Mouse (Mus musculus) stomach, embryonic 14.5 days (tissue): ENCODE results near the gene Cenpc1. TPM values are rescaled to one million over a fixed set of nuclear protein-coding genes. Genes with fewer than 3 reads are reported as not detected.

ENCODE experiments used
- ATAC-seq: fragments of 200-750 bp; cut with Nextera tagmentation; 2 replicates; pipeline ENCODE4 v1.8.0; 2017; ENCODE audit warnings: low read depth, moderate TSS enrichment; ENCODE audit not compliant: insufficient number of reproducible peaks, insufficient read depth, low FRiP score
- H3K27ac ChIP-seq: fragments of 300-500 bp; sonication (generic); 2 replicates; pipeline ENCODE4 v1.5.1; 2014; ENCODE audit warnings: mild to moderate bottlenecking, low read length, moderate library complexity, mixed read lengths
- H3K27me3 ChIP-seq: fragments of 300-500 bp; sonication (generic); 2 replicates; pipeline ENCODE4 v1.6.1; 2014; ENCODE audit warnings: low read length, control low read depth, mixed read lengths; ENCODE audit not compliant: control insufficient read depth, insufficient read depth
- H3K36me3 ChIP-seq: fragments of 300-500 bp; sonication (generic); 2 replicates; pipeline ENCODE4 v1.6.1; 2014; ENCODE audit warnings: mild to moderate bottlenecking, control low read depth, low read length, moderate library complexity, mixed read lengths; ENCODE audit not compliant: control insufficient read depth, insufficient read depth
- H3K4me1 ChIP-seq: fragments of 300-500 bp; sonication (generic); 2 replicates; pipeline ENCODE4 v1.6.1; 2014; ENCODE audit warnings: low read length, control low read depth, mixed read lengths; ENCODE audit not compliant: control insufficient read depth, insufficient read depth
- H3K4me2 ChIP-seq: fragments of 300-500 bp; sonication (generic); replicated peaks from 2 replicates; pipeline ENCODE4 v1.6.1; 2014; ENCODE audit warnings: low read depth, low read length, control low read depth
- H3K4me3 ChIP-seq: fragments of 300-500 bp; sonication (generic); 2 replicates; pipeline ENCODE4 v1.5.1; 2014; ENCODE audit warnings: low read depth, low read length, control low read depth
- H3K9ac ChIP-seq: fragments of 300-500 bp; sonication (generic); replicated peaks from 2 replicates; pipeline ENCODE4 v1.6.1; 2014; ENCODE audit warnings: low read depth, mild to moderate bottlenecking, control low read depth, low read length, moderate library complexity, mixed read lengths
- H3K9me3 ChIP-seq: fragments of 300-500 bp; sonication (generic); 2 replicates; pipeline ENCODE4 v1.6.1; 2016; ENCODE audit warnings: low read depth, low read length, control low read depth; ENCODE audit not compliant: control insufficient read depth
- WGBS: fragments of 180-500 bp; shearing (Covaris S2); extraction: QIAGEN DNeasy Blood & Tissue Kit; methylation state at CpG from one replicate; pipeline ENCODE4 v1.1.7; 2014; 5-methylcytosine and 5-hydroxymethylcytosine counted together
- polyA plus RNA-seq: library from polyadenylated mRNA; unstranded; fragments of >200 nt; fragmentation: Nextera tagmentation; extraction: Ambion mirVana; gene quantifications from 2 replicates; pipeline ENCODE4 v1.2.1, GENCODE M21; 2014

Gene Cenpc1
- polyA plus RNA-seq, 1 experiment from 2014 or later: 41.4 TPM

DNA sequence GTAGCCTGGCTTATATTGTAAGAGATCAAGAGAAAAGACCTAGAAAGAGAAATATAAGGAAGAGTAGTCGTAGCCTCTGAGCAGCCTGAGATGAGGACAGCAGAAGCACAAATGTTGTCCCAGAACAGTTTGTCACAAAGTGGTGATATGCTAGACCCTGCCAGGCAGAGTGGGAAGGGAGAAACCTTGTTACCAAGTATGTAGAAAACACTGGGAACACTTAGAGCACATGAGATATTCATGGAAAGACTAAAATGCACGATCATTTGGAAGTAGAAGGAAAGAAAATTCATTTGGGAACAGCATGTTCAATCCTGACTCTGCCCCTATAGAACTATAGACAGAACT lies 77.9 kb downstream of the Cenpc1 start:
- Histone ChIP-seq H3K4me3 (no peak overlapping the region), H3K36me3 (no peaks in the 10 kb centered on the region), H3K4me2 (no peak overlapping the region), H3K27me3 (no peaks in the 10 kb centered on the region), H3K27ac (no peak overlapping the region), H3K4me1 (no peaks in the 10 kb centered on the region), H3K9ac (no peak overlapping the region), H3K9me3 (no peaks in the 10 kb centered on the region)
- 79% methylated on average over 2 of the region's 2 CpGs for WGBS
- ATAC-seq: no peak

DNA sequence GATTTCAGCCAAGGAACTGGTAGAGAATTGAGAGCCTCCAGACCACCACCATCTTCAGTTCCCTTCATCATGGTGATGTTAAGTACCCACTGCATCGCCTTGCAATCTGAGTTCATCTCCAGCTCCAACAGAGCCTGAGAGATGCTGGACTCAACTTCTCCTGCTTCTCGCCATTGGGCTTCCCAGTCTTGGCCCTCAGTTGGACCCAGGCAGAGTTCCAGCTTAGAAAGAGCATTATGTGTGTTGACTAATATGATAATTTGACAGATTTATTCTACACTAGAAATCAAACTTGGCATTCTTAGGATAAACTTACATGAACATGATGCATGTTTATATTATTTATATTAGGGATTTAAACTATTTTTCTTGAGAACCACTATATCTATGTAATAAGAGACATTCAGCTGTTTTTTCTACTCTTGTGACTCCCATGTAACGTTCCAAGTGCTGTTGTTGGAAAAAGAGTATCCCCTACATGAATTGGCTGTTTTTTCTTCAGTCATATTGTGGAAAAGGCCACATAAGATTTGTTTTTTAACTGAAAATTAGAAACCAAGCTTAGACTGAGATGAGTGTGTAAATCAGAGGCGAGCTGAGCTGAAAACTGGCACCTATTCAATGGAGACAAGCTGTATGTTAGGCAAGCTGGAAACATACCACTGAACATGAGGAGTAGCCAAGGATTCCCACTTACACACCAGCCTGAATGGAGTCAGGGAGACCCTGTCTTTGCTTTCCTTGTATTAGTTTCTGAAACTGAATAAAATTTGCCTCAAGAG lies 78.5 kb downstream of the Cenpc1 start:
- Histone ChIP-seq H3K4me3 (no peak overlapping the region), H3K9me3 (no peaks in the 10 kb centered on the region), H3K9ac (no peak overlapping the region), H3K27ac (no peak overlapping the region), H3K36me3 (no peaks in the 10 kb centered on the region), H3K27me3 (no peaks in the 10 kb centered on the region), H3K4me2 (no peak overlapping the region), H3K4me1 (no peaks in the 10 kb centered on the region)
- no peak for ATAC-seq
- 63% methylated on average over 4 of the region's 4 CpGs for WGBS

DNA sequence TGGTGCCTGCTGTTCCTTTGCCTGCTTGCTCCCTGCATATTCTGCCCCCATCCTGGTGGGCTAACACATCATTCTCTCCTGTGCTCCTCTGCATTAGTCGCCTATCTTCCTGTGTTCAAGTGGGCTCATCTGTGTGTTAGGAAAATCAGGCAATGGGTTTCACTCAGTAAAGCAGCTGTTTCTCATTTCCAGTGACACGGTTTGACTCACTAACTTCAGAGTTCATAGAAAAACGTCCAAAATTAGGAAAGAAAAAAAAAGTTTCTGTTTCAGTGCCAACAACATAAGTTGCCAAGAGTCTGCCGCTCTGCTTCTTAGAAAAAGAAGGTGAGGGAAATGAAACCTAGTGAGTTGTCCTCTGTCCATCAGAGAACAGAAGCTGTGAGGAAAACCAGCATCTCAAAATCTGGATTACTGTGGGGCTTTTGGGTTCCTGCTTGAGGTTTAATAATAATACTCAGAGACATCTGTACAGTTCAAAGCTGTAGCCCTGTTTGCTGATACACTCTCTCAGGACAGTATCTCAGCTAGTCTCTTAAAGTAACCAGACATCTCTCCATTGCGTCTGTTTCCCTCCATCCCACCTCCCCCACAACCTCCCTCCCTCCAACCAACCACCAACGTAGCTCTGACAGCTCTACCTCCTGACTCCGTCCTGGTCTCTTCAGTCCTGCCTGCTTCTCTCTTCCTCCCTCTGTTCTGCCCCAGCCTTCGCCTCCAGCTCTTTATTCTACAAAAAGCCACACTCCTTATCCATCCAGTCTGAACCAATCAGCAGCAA lies 87.5 kb downstream of the Cenpc1 start:
- Histone ChIP-seq H3K27ac (no peak overlapping the region; the same call in 1 of the 2 replicates), H3K9ac (no peak overlapping the region), H3K4me2 (no peak overlapping the region), H3K36me3 (no peaks in the 10 kb centered on the region), H3K4me3 (no peak overlapping the region), H3K9me3 (no peaks in the 10 kb centered on the region), H3K4me1 (no peaks in the 10 kb centered on the region), H3K27me3 (no peaks in the 10 kb centered on the region)
- no peak; the same call in 1 of the 2 replicates for ATAC-seq
- WGBS: 37% methylated on average over 8 of the region's 8 CpGs

DNA sequence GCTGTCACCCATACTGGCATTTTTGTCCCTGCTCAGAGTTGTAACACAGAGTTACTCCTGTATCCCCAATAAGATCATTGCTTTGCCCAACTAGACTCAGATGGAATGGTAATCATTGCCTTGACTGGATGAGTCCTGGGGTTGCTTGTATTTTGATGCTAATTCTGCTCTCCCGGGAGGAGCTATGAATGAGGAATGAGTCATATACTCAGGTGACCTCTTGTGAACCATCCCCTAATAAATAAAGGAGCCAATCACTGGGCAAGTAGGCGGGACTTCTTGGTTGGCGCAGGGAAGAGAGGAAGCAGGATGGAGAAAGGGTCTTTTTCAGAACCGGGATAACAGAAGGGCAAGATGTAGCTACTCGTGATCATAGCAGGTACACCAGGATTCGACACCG lies 102.6 kb downstream of the Cenpc1 start:
- ATAC-seq: no peak
- no peak overlapping the region for H3K27ac ChIP-seq
- H3K36me3 ChIP-seq: no peaks in the 10 kb centered on the region
- H3K4me2 ChIP-seq: no peak overlapping the region
- no peaks in the 10 kb centered on the region for H3K4me1 ChIP-seq
- no peaks in the 10 kb centered on the region for H3K9me3 ChIP-seq
- H3K27me3 ChIP-seq: no peaks in the 10 kb centered on the region
- WGBS: 82% methylated on average over 7 of the region's 7 CpGs
- H3K4me3 ChIP-seq: no peak overlapping the region
- no peak overlapping the region for H3K9ac ChIP-seq

Other genes starting within 250 kb of the Cenpc1 start
- gene Stap1, start 6.2 kb upstream of the Cenpc1 start, polyA plus RNA-seq: 0.33 and 0.39 TPM in 2 replicates
- gene Uba6, start 107.2 kb upstream of the Cenpc1 start, polyA plus RNA-seq: 23.5 and 24.2 TPM in 2 replicates
- not detected in 2 replicates for gene Gnrhr, start 132.3 kb upstream of the Cenpc1 start, polyA plus RNA-seq
- gene Tmprss11c, start 223.7 kb upstream of the Cenpc1 start, polyA plus RNA-seq: not detected in 2 replicates